Mouse (Mus musculus) hindbrain, postnatal 0 days (tissue): ENCODE measurements around the gene Arhgap19. TPM values are rescaled to one million over a fixed set of nuclear protein-coding genes. Genes with fewer than 3 reads are reported as not detected.

ENCODE experiments used
- ATAC-seq: fragments of 200-750 bp; cut with Nextera tagmentation; 2 replicates; pipeline ENCODE4 v1.8.0; 2017; ENCODE audit warnings: mild to moderate bottlenecking, moderate TSS enrichment, moderate library complexity
- DNase-seq: peaks from one replicate; pipeline ENCODE4 v3.0.0-alpha.2; 2015; ENCODE audit warnings: low spot score
- H3K27ac ChIP-seq: fragments of 300-500 bp; sonication (generic); 2 replicates; pipeline ENCODE4 v1.5.1; 2014; ENCODE audit warnings: mild to moderate bottlenecking
- H3K27me3 ChIP-seq: fragments of 300-500 bp; sonication (generic); 2 replicates; pipeline ENCODE4 v1.6.1; 2014; ENCODE audit warnings: low read length, mixed read lengths; ENCODE audit not compliant: insufficient read depth
- H3K36me3 ChIP-seq: fragments of 300-500 bp; sonication (generic); 2 replicates; pipeline ENCODE4 v1.6.1; 2014; ENCODE audit warnings: low read length, mixed read lengths; ENCODE audit not compliant: insufficient read depth
- H3K4me1 ChIP-seq: fragments of 300-500 bp; sonication (generic); 2 replicates; pipeline ENCODE4 v1.6.1; 2014; ENCODE audit warnings: antibody characterized with exemption, low read length, mixed read lengths; ENCODE audit not compliant: insufficient read depth
- H3K4me2 ChIP-seq: fragments of 300-500 bp; sonication (generic); 2 replicates; pipeline ENCODE4 v1.6.1; 2014; ENCODE audit warnings: low read depth, mild to moderate bottlenecking, low read length, moderate library complexity, mixed read lengths
- H3K4me3 ChIP-seq: fragments of 300-500 bp; sonication (generic); 2 replicates; pipeline ENCODE4 v1.5.1; 2014; ENCODE audit warnings: low read length
- H3K9ac ChIP-seq: fragments of 300-500 bp; sonication (generic); replicated peaks from 2 replicates; pipeline ENCODE4 v1.6.1; 2014; ENCODE audit warnings: mild to moderate bottlenecking, low read length, moderate library complexity, mixed read lengths
- H3K9me3 ChIP-seq: fragments of 300-500 bp; sonication (generic); 2 replicates; pipeline ENCODE4 v1.6.1; 2016; ENCODE audit warnings: low read length, mixed read lengths
- CTCF ChIP-seq: IDR thresholded peaks from 2 replicates; pipeline ENCODE4 v1.5.1; 2016; ENCODE audit warnings: antibody characterized with exemption, control low read depth, low read depth
- WGBS: fragments of 180-500 bp; shearing (Covaris S2); extraction: QIAGEN DNeasy Blood & Tissue Kit; methylation state at CpG from one replicate; pipeline ENCODE4 v1.1.7; 2014; 5-methylcytosine and 5-hydroxymethylcytosine counted together
- polyA plus RNA-seq: library from polyadenylated mRNA; unstranded; fragments of >200 nt; fragmentation: Nextera tagmentation; extraction: Ambion mirVana; gene quantifications from 2 replicates; pipeline ENCODE4 v1.2.1, GENCODE M21; 2015
- total RNA-seq: library from RNA; depleted of rRNA; stranded (reverse); fragments of >200 nt; gene quantifications from 2 replicates; pipeline ENCODE4 v1.2.3, GENCODE M21; 2014

The Arhgap19 gene
- total and polyA plus RNA-seq, 2 experiments from 2014 or later = 3.9 to 5.5 TPM

DNA sequence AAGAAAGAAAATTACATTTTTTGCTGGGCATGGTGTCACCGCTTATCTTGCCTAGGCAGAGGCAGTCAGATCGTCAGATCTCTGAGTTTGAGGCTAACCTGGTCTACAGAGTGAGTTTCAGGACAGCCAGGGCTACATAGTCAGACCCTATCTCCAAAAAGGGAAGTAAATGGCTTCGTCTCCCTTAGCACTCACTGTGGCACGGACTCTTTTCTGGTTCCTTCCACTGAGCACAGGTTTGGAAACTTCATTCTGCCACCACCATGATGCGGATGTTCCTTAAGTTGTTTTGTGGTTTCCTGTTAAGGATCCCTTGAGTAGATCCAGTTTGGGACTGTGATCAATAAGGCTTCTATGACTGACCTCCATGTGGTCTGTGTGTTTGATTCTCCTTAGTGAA, 23.1 kb upstream of the Arhgap19 start:
- Histone ChIP-seq H3K4me1 (no peaks in the 10 kb centered on the region), H3K4me3 (no peak overlapping the region), H3K4me2 (no peak overlapping the region), H3K27me3 (no peaks in the 10 kb centered on the region), H3K27ac (no peak overlapping the region), H3K9me3 (no peaks in the 10 kb centered on the region), H3K36me3 (no peaks in the 10 kb centered on the region), H3K9ac (no peak overlapping the region)
- DNase-seq (no peak), ATAC-seq (no peak)
- 86% methylated on average over 5 of the region's 5 CpGs for WGBS
- no peak for TF ChIP-seq CTCF

- Histone ChIP-seq H3K36me3 (no peaks in the 10 kb centered on the region), H3K4me3 (no peak overlapping the region), H3K27me3 (no peaks in the 10 kb centered on the region), H3K9ac (no peak overlapping the region), H3K4me2 (no peak overlapping the region), H3K9me3 (no peaks in the 10 kb centered on the region), H3K4me1 (no peaks in the 10 kb centered on the region), H3K27ac (no peak overlapping the region)
- no peak for DNase-seq
- 88% methylated on average over 1 of the region's 1 CpGs for WGBS
- ATAC-seq = no peak
- no peak for TF ChIP-seq CTCF
Measured at GRCm38 (mm10) chr19:41822589-41822988, 20.7 kb upstream of the Arhgap19 start.

DNA sequence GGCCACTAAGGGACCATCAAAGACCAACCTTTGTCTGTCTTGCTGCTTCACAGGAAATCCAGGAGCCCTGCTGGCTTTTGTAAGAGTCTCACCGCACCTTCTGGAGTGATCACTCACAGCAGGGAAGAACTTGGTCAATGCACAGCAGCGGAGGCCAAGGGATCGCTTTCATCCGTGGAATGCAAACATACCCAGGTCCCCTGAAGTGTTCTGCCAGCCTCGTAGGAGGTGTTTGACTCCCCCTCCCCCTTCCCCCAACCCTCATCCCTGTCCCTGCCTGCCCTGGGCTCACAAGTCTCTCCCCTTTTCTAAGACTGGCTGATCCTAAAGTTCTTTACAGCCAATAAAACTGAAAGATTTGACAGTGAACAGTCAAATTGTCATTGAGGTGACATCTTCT, 19.6 kb upstream of the Arhgap19 start:
- no peak for TF ChIP-seq CTCF
- H3K4me2 ChIP-seq = no peak overlapping the region
- no peak overlapping the region for H3K4me3 ChIP-seq
- no peaks in the 10 kb centered on the region for H3K36me3 ChIP-seq
- no peaks in the 10 kb centered on the region for H3K4me1 ChIP-seq
- no peak overlapping the region for H3K9ac ChIP-seq
- DNase-seq (no peak), ATAC-seq (no peak)
- no peak overlapping the region for H3K27ac ChIP-seq
- H3K9me3 ChIP-seq = no peaks in the 10 kb centered on the region
- no peaks in the 10 kb centered on the region for H3K27me3 ChIP-seq
- WGBS = 20% methylated on average over 5 of the region's 5 CpGs

DNA sequence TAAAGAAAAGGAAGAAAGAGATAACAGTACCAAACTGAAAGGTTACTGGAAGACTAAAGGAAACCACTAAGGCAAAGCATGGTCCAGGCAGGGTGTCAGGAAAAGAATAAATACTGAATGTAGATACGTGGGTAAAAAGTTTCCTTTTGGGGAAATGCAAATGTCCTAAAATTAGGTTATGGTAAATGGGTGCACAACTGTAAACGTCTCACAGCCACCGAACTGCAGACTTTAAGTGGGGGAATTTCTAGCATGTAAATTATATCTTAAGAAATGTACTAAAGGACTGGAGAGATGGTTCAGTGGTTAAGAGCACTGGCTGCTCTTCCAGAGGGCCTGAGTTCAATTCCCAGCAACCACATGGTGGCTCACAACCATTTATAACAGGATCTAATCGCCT, 16.9 kb upstream of the Arhgap19 start:
- Histone ChIP-seq H3K9ac (no peak overlapping the region), H3K9me3 (no peaks in the 10 kb centered on the region), H3K4me2 (no peak overlapping the region), H3K27ac (no peak overlapping the region), H3K36me3 (no peaks in the 10 kb centered on the region), H3K4me3 (no peak overlapping the region), H3K4me1 (no peaks in the 10 kb centered on the region), H3K27me3 (no peaks in the 10 kb centered on the region)
- DNase-seq = no peak
- no peak for TF ChIP-seq CTCF
- no peak for ATAC-seq
- 84% methylated on average over 4 of the region's 4 CpGs for WGBS

DNA sequence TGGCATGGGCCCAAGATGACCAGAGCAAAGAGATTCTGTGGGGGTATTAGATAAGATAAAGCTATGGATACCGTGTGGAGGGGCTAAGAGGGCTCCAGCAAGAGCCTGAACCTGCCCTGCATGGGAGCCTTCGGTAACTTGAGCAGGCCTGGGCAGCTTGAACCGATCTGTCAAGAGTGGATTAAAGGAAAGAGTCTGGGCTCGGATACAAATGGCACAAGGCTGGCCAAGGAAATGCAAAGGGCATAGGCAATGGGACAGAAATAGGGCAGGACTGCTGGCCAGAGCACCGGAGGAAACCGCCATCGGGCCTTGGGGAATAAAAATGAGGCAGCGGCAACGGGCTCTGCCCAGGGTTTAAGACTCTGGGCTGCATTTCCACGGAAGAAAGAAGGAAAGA, 15.5 kb upstream of the Arhgap19 start:
- H3K36me3 ChIP-seq = no peaks in the 10 kb centered on the region
- no peaks in the 10 kb centered on the region for H3K27me3 ChIP-seq
- ATAC-seq (peak; percentile 51; the same call in 1 of the 2 replicates), DNase-seq (peak; percentile 23)
- no peak overlapping the region for H3K4me3 ChIP-seq
- no peaks in the 10 kb centered on the region for H3K9me3 ChIP-seq
- H3K4me1 ChIP-seq = no peaks in the 10 kb centered on the region
- H3K27ac ChIP-seq = no peak overlapping the region
- H3K4me2 ChIP-seq = no peak overlapping the region
- H3K9ac ChIP-seq = no peak overlapping the region
- 54% methylated on average over 10 of the region's 10 CpGs for WGBS
- TF ChIP-seq CTCF = no peak

DNA sequence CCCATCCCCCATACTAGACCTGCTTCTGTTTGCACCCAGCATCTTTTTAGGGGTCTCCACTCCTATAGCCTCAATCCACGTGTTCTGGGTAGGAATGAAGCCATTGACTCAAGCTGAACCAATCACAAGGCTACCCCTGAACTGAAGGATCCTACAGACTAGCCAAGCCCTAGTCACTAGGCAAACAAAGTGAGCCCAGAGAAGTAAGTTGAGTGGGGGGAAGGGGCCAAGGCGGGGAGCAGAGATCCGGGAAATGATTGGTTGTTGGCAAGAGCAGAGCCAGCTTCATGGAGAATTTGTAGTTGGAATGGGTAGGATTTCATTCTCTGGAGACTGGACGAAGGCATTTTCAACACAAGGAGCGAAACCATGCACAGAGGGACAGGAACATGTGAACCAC, 15.1 kb upstream of the Arhgap19 start:
- no peak overlapping the region for H3K4me3 ChIP-seq
- H3K9ac ChIP-seq = no peak overlapping the region
- no peak for TF ChIP-seq CTCF
- H3K9me3 ChIP-seq = no peaks in the 10 kb centered on the region
- no peak overlapping the region for H3K4me2 ChIP-seq
- no peaks in the 10 kb centered on the region for H3K36me3 ChIP-seq
- ATAC-seq (no peak), DNase-seq (no peak)
- whole genome bisulfite sequencing = 69% methylated on average over 5 of the region's 5 CpGs
- no peak overlapping the region for H3K27ac ChIP-seq
- no peaks in the 10 kb centered on the region for H3K27me3 ChIP-seq
- H3K4me1 ChIP-seq = no peaks in the 10 kb centered on the region

- Histone ChIP-seq H3K4me2 (no peak overlapping the region), H3K27ac (no peak overlapping the region), H3K27me3 (no peaks in the 10 kb centered on the region), H3K9ac (no peak overlapping the region), H3K4me1 (no peaks in the 10 kb centered on the region), H3K36me3 (no peaks in the 10 kb centered on the region), H3K4me3 (no peak overlapping the region), H3K9me3 (no peaks in the 10 kb centered on the region)
- WGBS = 78% methylated on average over 5 of the region's 5 CpGs
- TF ChIP-seq CTCF = no peak
- no peak for DNase-seq
- ATAC-seq = no peak
Measured at GRCm38 (mm10) chr19:41816410-41816809, 14.6 kb upstream of the Arhgap19 start.

GRCm38 (mm10) chr19:41813374-41813773, 11.5 kb upstream of the Arhgap19 start:
- Histone ChIP-seq H3K36me3 (no peaks in the 10 kb centered on the region), H3K9me3 (no peaks in the 10 kb centered on the region), H3K4me3 (no peak overlapping the region), H3K27me3 (no peaks in the 10 kb centered on the region), H3K4me1 (no peaks in the 10 kb centered on the region), H3K27ac (no peak overlapping the region), H3K4me2 (no peak overlapping the region), H3K9ac (no peak overlapping the region)
- 95% methylated on average over 4 of the region's 4 CpGs for WGBS
- DNase-seq = no peak
- no peak for ATAC-seq
- TF ChIP-seq CTCF = no peak
